27 mouse cellular contexts compared by ENCODE assay signal in the genomic region with DNA sequence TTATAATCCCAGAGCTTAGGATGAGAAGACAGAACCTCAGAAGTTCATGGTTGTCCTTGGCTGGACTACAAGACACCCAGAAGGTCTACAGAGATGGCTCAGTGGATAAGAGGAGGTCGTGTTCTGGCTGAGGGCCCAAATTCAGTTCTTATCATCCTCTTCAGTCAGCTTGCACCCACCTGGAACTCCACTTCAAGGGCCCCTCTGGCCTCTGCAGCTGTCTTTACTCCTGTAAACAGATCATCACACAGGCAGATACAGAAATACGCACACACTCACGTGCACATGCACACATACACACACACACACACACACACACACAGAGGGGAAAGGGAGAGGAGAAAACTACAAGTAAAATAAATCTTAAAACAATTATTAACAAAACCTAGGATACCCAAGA.
DNase-seq lines count a peak whose midpoint lies in the region; ATAC-seq and TF ChIP-seq lines count a peak whose summit lies in the region.
"Had no signal": no experiment of that assay in that cellular context is flagged by ENCODE, and none has a peak within 500 bp of the region (broad histone marks: within the 10 kb centered on the region; RNA-seq: fewer than 3 reads in every experiment).

No protein-coding gene starts in this region.

- no peak for TF ChIP-seq CTCF in heart, adult 2 months (IDR thresholded peaks at IDR 0.05)
- TF ChIP-seq CTCF in thymus, adult 2 months (IDR thresholded peaks at IDR 0.05; ENCODE audit: borderline replicate concordance, control insufficient read depth, extremely low read depth, insufficient read depth, low read length, poor library complexity) = no peak

- H3K27ac ChIP-seq in heart, adult 2 months = no peak overlapping the region
- H3K27ac ChIP-seq in thymus, adult 2 months (ENCODE audit: control insufficient read depth, insufficient read depth, low read length) = peak overlapping the region; percentile 67; the same call in 1 of the 2 replicates
- H3K27ac ChIP-seq in kidney, embryonic 15.5 days = no peak overlapping the region
- H3K27ac ChIP-seq: embryonic facial prominence, embryonic 13.5 days; embryonic facial prominence, embryonic 15.5 days; forebrain, embryonic 13.5 days; forebrain, embryonic 15.5 days had no signal

- no peak overlapping the region for H3K9ac ChIP-seq in heart, adult 2 months (ENCODE audit: low read depth, low read length)
- H3K9ac ChIP-seq in kidney, embryonic 15.5 days = no peak overlapping the region
- H3K9ac ChIP-seq: embryonic facial prominence, embryonic 13.5 days; embryonic facial prominence, embryonic 15.5 days; forebrain, embryonic 13.5 days; forebrain, embryonic 15.5 days had no signal

- H3K36me3 ChIP-seq in heart, adult 2 months (ENCODE audit: control insufficient read depth, insufficient read depth, low read length) = no peaks in the 10 kb centered on the region
- no peaks in the 10 kb centered on the region for H3K36me3 ChIP-seq in thymus, adult 2 months (ENCODE audit: control insufficient read depth, insufficient read depth, low read length)
- no peaks in the 10 kb centered on the region for H3K36me3 ChIP-seq in kidney, embryonic 15.5 days
- H3K36me3 ChIP-seq: embryonic facial prominence, embryonic 13.5 days; embryonic facial prominence, embryonic 15.5 days; forebrain, embryonic 15.5 days; G1E had no signal

- H3K4me1 ChIP-seq in heart, adult 2 months (ENCODE audit: control insufficient read depth, insufficient read depth, low read length) = no peaks in the 10 kb centered on the region
- peaks cover 7% of the 10 kb centered on the region for H3K4me1 ChIP-seq in thymus, adult 2 months (replicated peaks; ENCODE audit: control insufficient read depth, insufficient read depth, low read length)
- no peaks in the 10 kb centered on the region for H3K4me1 ChIP-seq in kidney, embryonic 15.5 days

- H3K27me3 ChIP-seq in heart, adult 2 months (ENCODE audit: control insufficient read depth, insufficient read depth, low read length) = no peaks in the 10 kb centered on the region
- H3K27me3 ChIP-seq in thymus, adult 2 months (ENCODE audit: control insufficient read depth, insufficient read depth, low read length) = no peaks in the 10 kb centered on the region
- H3K27me3 ChIP-seq in kidney, embryonic 15.5 days = no peaks in the 10 kb centered on the region
- H3K27me3 ChIP-seq: CH12.LX; embryonic facial prominence, embryonic 13.5 days; embryonic facial prominence, embryonic 15.5 days; forebrain, embryonic 13.5 days; forebrain, embryonic 15.5 days had no signal

- no peak for TF ChIP-seq POLR2A in heart, adult 2 months (IDR thresholded peaks at IDR 0.05; ENCODE audit: insufficient read depth, low read depth, low read length)
- TF ChIP-seq POLR2A in thymus, adult 2 months (IDR thresholded peaks at IDR 0.05; ENCODE audit: control insufficient read depth, extremely low read depth, insufficient read depth, low read length, poor library complexity) = no peak

- no peaks in the 10 kb centered on the region for H3K9me3 ChIP-seq in kidney, embryonic 15.5 days (replicated peaks)
- H3K9me3 ChIP-seq: embryonic facial prominence, embryonic 13.5 days; embryonic facial prominence, embryonic 15.5 days; forebrain, embryonic 13.5 days; forebrain, embryonic 15.5 days; G1E had no signal

- no peaks in the 10 kb centered on the region for H3K79me2 ChIP-seq in heart, adult 2 months (replicated peaks; ENCODE audit: control insufficient read depth, insufficient read depth, low read length)

- no peak for TF ChIP-seq EP300 in heart, adult 2 months (IDR thresholded peaks at IDR 0.05; ENCODE audit: insufficient read depth, low read depth, low read length)

- intact Hi-C loops in heart, adult 2 months (cut with DNase I) = no loop called here

- H3K4me3 ChIP-seq in heart, adult 2 months = no peak overlapping the region
- no peak overlapping the region for H3K4me3 ChIP-seq in thymus, adult 2 months (ENCODE audit: control insufficient read depth, insufficient read depth, low read length)
- no peak overlapping the region for H3K4me3 ChIP-seq in kidney, embryonic 15.5 days (replicated peaks)
- H3K4me3 ChIP-seq: embryonic facial prominence, embryonic 13.5 days; embryonic facial prominence, embryonic 15.5 days; erythroblast, embryonic 14.5 days; forebrain, embryonic 13.5 days; forebrain, embryonic 15.5 days had no signal

- WGBS in heart, adult 2 months = 69% methylated on average over 3 of the region's 3 CpGs
- 13% methylated on average over 3 of the region's 3 CpGs for WGBS in thymus, adult 2 months
- 84% methylated on average over 3 of the region's 3 CpGs for WGBS in kidney, embryonic 15.5 days

- no peak overlapping the region for H3K4me2 ChIP-seq in kidney, embryonic 15.5 days
- H3K4me2 ChIP-seq: embryonic facial prominence, embryonic 13.5 days; embryonic facial prominence, embryonic 15.5 days; forebrain, embryonic 13.5 days; forebrain, embryonic 15.5 days had no signal

- peak; percentile 24 for DNase-seq in heart, adult 11 months
- no peak for DNase-seq in heart, adult 2 months
- DNase-seq in thymus, adult 2 months = peak; percentile 18
- DNase-seq in thymus, postnatal 25 days = no peak
- DNase-seq in thymus, postnatal 36 days = peak; percentile 10 to 44
- DNase-seq in embryo, embryonic 10 days (ENCODE audit: low spot score) = no peak
- DNase-seq: adrenal gland, adult 8-10 months; adrenal gland, postnatal 14 days; adrenal gland, postnatal 36 days; B cell, adult 2 months; cerebellum, adult 11-12 months; cerebellum, adult 2 months; cerebellum, adult 9-10 months; cerebellum, postnatal 10 days; cerebellum, postnatal 25 days; embryo, embryonic 11 days had no signal

- no peak for ATAC-seq in kidney, embryonic 15.5 days (replicated peaks; ENCODE audit: low FRiP score)
- ATAC-seq: activated CD4-positive, CD25-positive, alpha-beta regulatory T cell, adult 4 months; CD4-positive, CD25-positive, alpha-beta regulatory T cell, adult 4 months; forebrain, embryonic 13.5 days; forebrain, embryonic 15.5 days; Patski had no signal

Comparison
In these comparisons a context has a peak if more than half of its experiments do, and no peak if none do; other contexts are left out.
1. DNase-seq: peak in heart, adult 11 months (single experiment), thymus, adult 2 months (single experiment) and thymus, postnatal 36 days (2 of 2); none in heart, adult 2 months (0 of 2), thymus, postnatal 25 days (single experiment) and embryo, embryonic 10 days (single experiment).